Mouse (Mus musculus) testis, adult 2 months (tissue): ENCODE results near the gene Fam131a.

Experiments used
- CTCF ChIP-seq: fragments of 200-500 bp; IDR thresholded peaks from 2 replicates; pipeline ENCODE4 v1.5.1; 2012; ENCODE audit warnings: low read depth, mild to moderate bottlenecking, inconsistent platforms, low read length, moderate library complexity; ENCODE audit not compliant: control insufficient read depth, insufficient read depth, insufficient replicate concordance
- POLR2A ChIP-seq: fragments of 200-500 bp; IDR thresholded peaks from 2 replicates; pipeline ENCODE4 v1.6.1; 2012; ENCODE audit warnings: low read depth, mild to moderate bottlenecking, inconsistent platforms, low read length, moderate library complexity; ENCODE audit not compliant: control insufficient read depth

DNA sequence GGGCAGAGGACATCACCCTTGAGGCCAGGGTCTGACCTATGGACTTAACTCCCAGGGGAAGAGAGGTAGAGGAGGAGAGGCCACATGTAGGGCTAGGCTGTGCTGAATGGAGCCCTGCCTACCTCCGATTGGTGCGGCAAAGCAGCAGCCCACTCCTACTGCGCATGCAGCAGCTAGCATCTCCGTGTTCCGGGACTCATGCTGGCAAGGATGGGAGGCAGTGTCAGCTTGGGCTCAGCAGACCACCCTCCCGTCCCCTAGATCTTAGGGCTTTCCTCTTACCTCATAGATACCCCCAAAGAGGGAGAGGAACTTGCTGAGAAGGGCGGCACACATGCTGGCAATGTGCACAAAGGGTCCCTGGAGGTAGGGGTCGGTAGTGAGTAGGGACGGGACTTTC, 19.1 kb downstream of the Fam131a start:
- no peak for TF ChIP-seq CTCF
- no peak for TF ChIP-seq POLR2A
